Mouse (Mus musculus) brown adipose tissue, adult 24 weeks (tissue): ENCODE data around the gene Galnt12. TPM values are rescaled to one million over a fixed set of nuclear protein-coding genes. Genes with fewer than 3 reads are reported as not detected.
"Not testable (repeated sequence)": the region's sequence is repeated elsewhere in the genome, so short reads cannot be mapped to it uniquely, and the experiment has no call there.

Source experiments
- H3K27ac ChIP-seq: fragments of 200-500 bp; replicated peaks from 2 replicates; pipeline ENCODE4 v1.5.1; 2012; ENCODE audit warnings: low read depth, mild to moderate bottlenecking, low read length
- H3K4me1 ChIP-seq: fragments of 200-500 bp; 2 replicates; pipeline ENCODE4 v1.6.1; 2012; ENCODE audit warnings: low read length, mixed read lengths; ENCODE audit not compliant: control insufficient read depth, insufficient read depth, insufficient read length
- H3K4me3 ChIP-seq: fragments of 200-500 bp; 2 replicates; pipeline ENCODE4 v1.5.1; 2012; ENCODE audit warnings: low read depth, mild to moderate bottlenecking, low read length, moderate library complexity; ENCODE audit not compliant: insufficient read depth
- polyA plus RNA-seq: library from polyadenylated mRNA; stranded (reverse); fragments of >200 nt; gene quantifications from 2 replicates; pipeline ENCODE4 v1.2.4, GENCODE M21; 2012; ENCODE audit not compliant: missing spikeins, insufficient read depth, insufficient read length

Galnt12 gene
- 0.48 TPM in 1 of 2 replicates, not detected in the other for polyA plus RNA-seq

DNA sequence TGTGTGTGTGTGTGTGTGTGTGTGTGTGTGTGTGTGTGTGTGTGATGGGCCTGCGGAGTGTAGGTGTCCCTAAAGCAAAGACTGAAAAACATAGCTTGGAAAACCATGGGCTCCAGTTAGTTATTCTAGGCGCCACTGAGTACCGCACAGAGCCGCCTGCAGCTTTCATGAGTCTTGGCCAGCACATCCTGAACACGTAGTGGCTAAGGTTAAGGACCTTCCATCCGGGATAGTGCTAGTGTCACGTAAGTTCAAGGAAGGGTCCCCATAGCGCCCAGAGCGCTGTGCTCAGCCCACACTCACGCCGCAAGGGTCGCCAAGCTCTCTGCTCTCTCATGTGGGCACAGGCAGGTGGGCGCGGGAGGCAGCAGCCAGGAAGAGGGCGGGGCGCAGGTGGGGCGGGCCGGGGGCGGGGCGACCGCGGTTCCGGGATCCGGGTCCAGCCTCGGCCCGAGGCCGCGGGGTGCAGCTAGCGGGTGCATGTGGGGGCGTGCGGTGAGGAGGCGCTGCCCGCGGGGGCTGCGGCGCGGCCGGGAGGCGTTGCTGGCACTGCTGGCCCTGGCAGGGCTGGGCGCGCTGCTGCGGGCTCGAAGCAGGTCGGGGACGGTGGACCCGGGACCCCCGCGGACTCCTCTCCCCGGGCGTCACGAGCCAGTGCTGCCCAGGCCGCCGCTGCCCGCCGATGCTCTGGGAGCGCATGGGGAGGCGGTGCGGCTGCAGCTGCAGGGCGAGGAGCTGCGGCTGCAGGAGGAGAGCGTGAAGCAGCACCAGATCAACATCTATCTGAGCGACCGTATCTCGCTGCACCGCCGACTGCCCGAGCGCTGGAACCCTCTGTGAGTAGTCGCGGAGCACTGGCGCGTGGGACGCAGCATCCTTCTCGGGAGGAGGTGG is at the start of gene Galnt12:
Gene Galnt12, plus strand, starts transcription at position 417 of the 894 bp plus-strand sequence.
- no peaks in the 10 kb centered on the region; the same call in 1 of the 2 replicates for H3K4me1 ChIP-seq
- H3K27ac ChIP-seq: no peak within 1 kb of the TSS
- H3K4me3 ChIP-seq: peak within 1 kb of the TSS; percentile 56

DNA sequence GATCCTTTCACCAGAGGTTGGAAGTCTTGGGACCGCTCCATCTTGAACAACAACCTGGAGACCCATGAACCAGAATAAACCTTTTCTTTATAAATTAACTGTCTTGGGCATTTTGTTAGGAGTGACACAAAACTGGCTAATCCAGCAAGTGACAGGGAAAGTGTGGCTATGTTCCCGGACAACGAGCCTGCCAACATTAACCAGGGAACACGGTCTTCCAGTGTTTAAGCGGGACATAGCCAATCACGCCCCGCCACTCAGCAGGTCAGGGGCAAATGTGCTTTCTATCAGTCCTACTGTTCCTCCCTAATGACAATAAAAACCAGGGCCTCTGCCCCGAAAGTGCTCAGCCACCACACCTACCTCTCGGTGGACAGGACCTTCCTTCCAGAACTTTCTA is 47.8 kb upstream of the Galnt12 start:
- Histone ChIP-seq H3K27ac (no peak overlapping the region), H3K4me1 (no peaks in the 10 kb centered on the region), H3K4me3 (no peak overlapping the region)

- Histone ChIP-seq H3K27ac (no peak overlapping the region), H3K4me1 (no peaks in the 10 kb centered on the region), H3K4me3 (no peak overlapping the region)
These were observed 44.7 kb upstream of the Galnt12 start for GRCm38 (mm10) chr4:47046974-47047373.

GRCm38 (mm10) chr4:47047765-47048164 is 43.9 kb upstream of the Galnt12 start:
- Histone ChIP-seq H3K4me1 (no peaks in the 10 kb centered on the region), H3K27ac (no peak overlapping the region), H3K4me3 (no peak overlapping the region)

GRCm38 (mm10) chr4:47049216-47049615 is 42.5 kb upstream of the Galnt12 start:
- Histone ChIP-seq H3K27ac (no peak overlapping the region), H3K4me1 (no peaks in the 10 kb centered on the region), H3K4me3 (no peak overlapping the region)

- Histone ChIP-seq H3K4me3 (no peak overlapping the region), H3K27ac (no peak overlapping the region), H3K4me1 (no peaks in the 10 kb centered on the region)
These were observed 41.5 kb upstream of the Galnt12 start for GRCm38 (mm10) chr4:47050167-47050566.

- H3K4me3 ChIP-seq: no peak overlapping the region
- H3K27ac ChIP-seq: no peak overlapping the region
- H3K4me1 ChIP-seq: no peaks in the 10 kb centered on the region
These were observed 40.9 kb upstream of the Galnt12 start for GRCm38 (mm10) chr4:47050642-47051381.

GRCm38 (mm10) chr4:47051905-47052304 is 39.8 kb upstream of the Galnt12 start:
- Histone ChIP-seq H3K4me1 (no peaks in the 10 kb centered on the region), H3K27ac (no peak overlapping the region), H3K4me3 (no peak overlapping the region)

GRCm38 (mm10) chr4:47055170-47055569 is 36.5 kb upstream of the Galnt12 start:
- not testable (repeated sequence) for H3K4me3 ChIP-seq, H3K27ac ChIP-seq, H3K4me1 ChIP-seq

DNA sequence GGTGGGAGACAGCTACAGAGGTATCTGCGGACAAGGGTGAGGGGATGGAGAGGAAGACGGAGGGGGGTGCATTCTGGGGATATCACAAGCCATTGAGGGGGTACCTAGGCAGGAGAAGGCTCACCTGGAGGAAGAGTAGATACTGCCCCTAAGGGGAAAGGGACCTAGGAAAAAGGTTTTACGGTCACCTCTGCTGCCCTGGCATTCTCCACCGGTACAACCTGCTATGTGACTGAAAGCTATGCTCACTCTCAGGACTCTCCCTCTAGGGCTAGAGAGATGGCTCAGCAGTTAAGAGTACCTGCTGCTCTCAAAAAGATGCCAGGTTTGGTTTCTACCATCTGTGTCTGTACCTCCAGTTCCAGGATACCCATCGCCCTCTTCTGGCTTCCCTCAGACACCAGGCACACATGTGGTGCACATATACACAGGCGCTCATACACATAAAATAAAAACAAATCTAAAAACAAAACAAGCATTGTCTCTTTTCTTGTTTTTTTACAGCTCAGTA is 36.1 kb upstream of the Galnt12 start:
- Histone ChIP-seq H3K4me1 (no peaks in the 10 kb centered on the region), H3K27ac (no peak overlapping the region), H3K4me3 (no peak overlapping the region)

DNA sequence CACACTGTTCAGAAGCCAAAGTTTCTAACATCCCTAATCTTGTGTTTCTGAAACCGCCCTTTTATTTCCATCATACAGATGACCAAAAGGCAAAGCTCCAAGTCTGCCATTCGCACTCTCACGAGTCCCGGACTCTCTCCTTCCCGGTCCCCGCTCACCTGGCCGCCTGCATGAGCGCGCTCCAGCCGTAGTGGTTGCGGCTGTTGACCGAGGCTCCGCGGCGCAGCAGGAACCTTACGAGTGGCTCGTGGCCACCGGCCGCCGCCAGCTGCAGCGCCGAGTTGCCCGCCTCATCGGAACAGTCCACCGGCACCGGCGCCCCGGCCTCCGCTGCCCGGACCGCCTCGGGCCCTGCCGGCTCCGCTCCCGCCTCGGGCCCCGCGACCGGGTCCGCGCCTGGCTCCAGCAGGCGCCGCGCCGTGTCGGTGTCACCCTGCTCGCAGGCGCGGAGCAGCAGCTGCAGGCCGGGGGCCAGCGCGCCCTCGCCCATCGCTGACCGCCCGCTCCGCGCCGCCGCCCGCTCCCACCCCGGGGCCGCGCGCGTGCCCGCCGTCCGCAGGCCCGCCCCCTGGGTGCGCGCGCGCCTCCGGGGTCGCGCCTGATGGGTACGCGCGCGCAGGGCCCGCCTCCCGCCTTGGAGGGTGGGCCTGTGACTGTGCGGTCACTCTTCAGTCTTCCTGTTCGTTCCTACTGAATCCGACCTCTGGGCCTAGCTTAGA is 34.8 kb upstream of the Galnt12 start, which contains the start of gene Anks6:
Gene Anks6, minus strand, starts transcription at position 637 of the 719 bp plus-strand sequence.
- no peak within 1 kb of the TSS for H3K27ac ChIP-seq
- H3K4me1 ChIP-seq: no peaks in the 10 kb centered on the region
- H3K4me3 ChIP-seq: peak within 1 kb of the TSS; percentile 79

DNA sequence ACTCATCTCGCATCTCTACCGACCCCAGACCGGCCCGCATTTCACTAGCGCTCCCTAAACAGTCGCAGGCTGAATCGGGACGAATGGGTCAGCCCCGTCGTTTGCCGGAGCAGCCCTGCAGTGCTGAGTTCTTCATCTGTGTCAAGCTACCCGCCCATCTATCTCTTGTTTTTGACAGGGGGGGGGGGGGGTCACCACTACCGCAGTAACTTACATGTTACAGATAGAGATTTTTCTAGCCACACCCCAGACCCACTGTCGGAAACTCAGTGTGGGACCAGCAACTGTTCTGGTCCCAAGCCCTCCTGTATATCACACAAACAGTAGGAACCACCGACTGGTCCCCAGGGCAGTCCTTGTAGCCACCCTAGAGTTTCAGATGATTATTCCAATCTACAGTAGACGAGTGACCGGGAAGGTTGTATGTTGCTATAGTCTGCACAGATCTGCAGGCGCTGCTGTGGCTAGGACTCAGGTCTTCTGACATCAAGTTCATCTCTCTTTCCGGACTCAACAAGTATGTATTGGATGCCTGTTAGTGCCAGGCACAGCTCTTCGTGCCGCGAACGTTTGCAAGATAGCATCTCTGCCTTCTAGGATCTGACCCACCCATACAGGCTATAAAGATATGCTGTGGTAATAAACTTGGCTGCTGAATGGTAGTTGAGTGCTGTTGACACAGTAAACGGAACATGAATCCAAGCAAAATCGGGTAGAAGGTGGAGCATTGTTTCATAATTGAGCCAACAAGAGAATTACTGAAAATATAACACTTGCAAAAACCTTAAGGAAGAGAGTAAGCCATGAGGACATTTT is 34.0 kb upstream of the Galnt12 start:
- H3K4me1 ChIP-seq: no peaks in the 10 kb centered on the region
- H3K27ac ChIP-seq: no peak overlapping the region
- H3K4me3 ChIP-seq: peak overlapping the region; percentile 79

- Histone ChIP-seq H3K4me3 (no peak overlapping the region), H3K27ac (no peak overlapping the region), H3K4me1 (no peaks in the 10 kb centered on the region)
These were observed 30.8 kb upstream of the Galnt12 start for GRCm38 (mm10) chr4:47060900-47061299.

DNA sequence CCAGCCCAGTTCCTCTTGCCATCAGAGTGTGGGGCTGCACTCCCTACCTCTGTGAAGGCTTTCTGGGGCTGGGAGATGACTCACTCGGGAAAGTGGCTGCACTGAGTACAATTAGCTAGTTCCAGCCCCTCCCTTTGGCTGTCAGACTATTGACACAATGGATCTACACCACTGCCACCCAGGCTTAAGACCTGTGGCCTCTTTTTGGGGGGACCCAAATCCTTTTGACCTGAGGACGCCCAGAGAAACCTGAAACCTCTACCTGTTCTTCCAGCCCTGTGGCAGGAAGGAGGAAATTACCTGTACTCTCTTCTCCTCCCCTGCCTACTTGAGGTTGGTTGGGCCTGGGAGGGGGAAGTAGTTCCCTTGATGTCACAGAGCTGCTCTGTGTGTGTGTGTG is 16.7 kb upstream of the Galnt12 start:
- Histone ChIP-seq H3K4me1 (no peaks in the 10 kb centered on the region), H3K27ac (no peak overlapping the region), H3K4me3 (no peak overlapping the region)
